Mouse (Mus musculus): ENCODE measurements around the gene Atp11a. TPM values are rescaled to one million over a fixed set of nuclear protein-coding genes. Genes with fewer than 3 reads are reported as not detected.
A peak's percentile ranks its signal among the peaks of the same experiment; 100 is the strongest.

Gene Atp11a
- total RNA-seq, 2 experiments from 2014 or later: 45.9 to 53.5 TPM

- DNase-seq: no peak
These were observed 15.5 kb downstream of the Atp11a start for GRCm38 (mm10) chr8:12772319-12772718.

GRCm38 (mm10) chr8:12773914-12774313, 17.1 kb downstream of the Atp11a start:
- no peak for DNase-seq

GRCm38 (mm10) chr8:12774872-12775298, 18.1 kb downstream of the Atp11a start:
- no peak for DNase-seq

- no peak for DNase-seq
These were observed 18.6 kb downstream of the Atp11a start for GRCm38 (mm10) chr8:12775302-12775975.

- no peak for DNase-seq
These were observed 19.4 kb downstream of the Atp11a start for GRCm38 (mm10) chr8:12776166-12776565.

- DNase-seq: no peak
These were observed 20.4 kb downstream of the Atp11a start for GRCm38 (mm10) chr8:12777171-12777570.

GRCm38 (mm10) chr8:12779541-12779940, 22.7 kb downstream of the Atp11a start:
- peak; percentile 50 for DNase-seq

- no peak for DNase-seq
These were observed 28.7 kb downstream of the Atp11a start for GRCm38 (mm10) chr8:12785508-12785907.

GRCm38 (mm10) chr8:12786261-12786957, 29.6 kb downstream of the Atp11a start:
- no peak for DNase-seq

GRCm38 (mm10) chr8:12786958-12787301, 30.1 kb downstream of the Atp11a start:
- no peak for DNase-seq

GRCm38 (mm10) chr8:12787427-12787826, 30.6 kb downstream of the Atp11a start:
- no peak for DNase-seq

GRCm38 (mm10) chr8:12788695-12789094, 31.9 kb downstream of the Atp11a start:
- peak; percentile 36 for DNase-seq

GRCm38 (mm10) chr8:12795011-12795671, 38.3 kb downstream of the Atp11a start:
- DNase-seq: no peak

- DNase-seq: no peak
These were observed 42.3 kb downstream of the Atp11a start for GRCm38 (mm10) chr8:12799099-12799498.

GRCm38 (mm10) chr8:12799832-12800231, 43.0 kb downstream of the Atp11a start:
- DNase-seq: no peak

- DNase-seq: no peak
These were observed 43.4 kb downstream of the Atp11a start for GRCm38 (mm10) chr8:12800246-12800645.

- no peak for DNase-seq
These were observed 44.8 kb downstream of the Atp11a start for GRCm38 (mm10) chr8:12801586-12801985.

GRCm38 (mm10) chr8:12803121-12803520, 46.3 kb downstream of the Atp11a start:
- DNase-seq: no peak

GRCm38 (mm10) chr8:12804909-12805308, 48.1 kb downstream of the Atp11a start:
- DNase-seq: no peak

- no peak for DNase-seq
These were observed 48.8 kb downstream of the Atp11a start for GRCm38 (mm10) chr8:12805569-12805968.

- peak; percentile 38 for DNase-seq
These were observed 51.2 kb downstream of the Atp11a start for GRCm38 (mm10) chr8:12808018-12808417.

- no peak for DNase-seq
These were observed 52.7 kb downstream of the Atp11a start for GRCm38 (mm10) chr8:12809516-12809915.

- DNase-seq: no peak
These were observed 54.4 kb downstream of the Atp11a start for GRCm38 (mm10) chr8:12811231-12811630.

Measured in adrenal gland, postnatal 10 days (tissue).